Mouse (Mus musculus) heart, embryonic 14.5 days (tissue): ENCODE measurements around the gene Tcf15. TPM values are rescaled to one million over a fixed set of nuclear protein-coding genes. Genes with fewer than 3 reads are reported as not detected.
A peak's percentile ranks its signal among the peaks of the same experiment; 100 is the strongest.

Experiments
- ATAC-seq: fragments of 200-750 bp; cut with Nextera tagmentation; 2 replicates; pipeline ENCODE4 v1.8.0; 2017; ENCODE audit warnings: low read depth, moderate TSS enrichment; ENCODE audit not compliant: insufficient number of reproducible peaks, insufficient read depth, low FRiP score
- H3K27ac ChIP-seq, 2 experiments: fragments of 200-500 bp in 1 of 2; fragments of 300-500 bp in 1 of 2; sonication (generic) in 1 of 2; replicated peaks in 1 of 2; 2 replicates each; pipeline ENCODE4 v1.5.1; 2012 to 2014; ENCODE audit warnings: low read depth in 2 of 2, low read length in 2 of 2, control low read depth in 1 of 2, mild to moderate bottlenecking in 1 of 2, mixed read lengths in 1 of 2; ENCODE audit not compliant: control insufficient read depth in 1 of 2, insufficient read depth in 1 of 2
- H3K27me3 ChIP-seq: fragments of 300-500 bp; sonication (generic); 2 replicates; pipeline ENCODE4 v1.6.1; 2014; ENCODE audit warnings: mild to moderate bottlenecking, low read length, control low read depth; ENCODE audit not compliant: control insufficient read depth, insufficient read depth
- H3K36me3 ChIP-seq: fragments of 300-500 bp; sonication (generic); 2 replicates; pipeline ENCODE4 v1.6.1; 2014; ENCODE audit warnings: mild to moderate bottlenecking, control low read depth, low read length, mixed read lengths; ENCODE audit not compliant: control insufficient read depth, insufficient read depth
- H3K4me1 ChIP-seq, 2 experiments: fragments of 200-500 bp in 1 of 2; fragments of 300-500 bp in 1 of 2; sonication (generic) in 1 of 2; 2 replicates each; pipeline ENCODE4 v1.6.1; 2012 to 2014; ENCODE audit warnings: low read length in 2 of 2, control low read depth in 1 of 2, mixed read lengths in 1 of 2; ENCODE audit not compliant: control insufficient read depth in 2 of 2, insufficient read depth in 2 of 2
- H3K4me2 ChIP-seq: fragments of 300-500 bp; sonication (generic); 2 replicates; pipeline ENCODE4 v1.6.1; 2014; ENCODE audit warnings: mild to moderate bottlenecking, low read length
- H3K4me3 ChIP-seq, 2 experiments: fragments of 200-500 bp in 1 of 2; fragments of 300-500 bp in 1 of 2; sonication (generic) in 1 of 2; 2 replicates each; pipeline ENCODE4 v1.5.1; 2012 to 2014; ENCODE audit warnings: low read length in 2 of 2, mild to moderate bottlenecking in 2 of 2, control low read depth in 1 of 2, low read depth in 1 of 2, moderate library complexity in 1 of 2; ENCODE audit not compliant: control insufficient read depth in 1 of 2, insufficient read depth in 1 of 2
- H3K9ac ChIP-seq: fragments of 300-500 bp; sonication (generic); 2 replicates; pipeline ENCODE4 v1.6.1; 2014; ENCODE audit warnings: mild to moderate bottlenecking, low read length
- H3K9me3 ChIP-seq: fragments of 300-500 bp; sonication (generic); 2 replicates; pipeline ENCODE4 v1.6.1; 2016; ENCODE audit warnings: low read length, control low read depth; ENCODE audit not compliant: control insufficient read depth
- WGBS: fragments of 180-500 bp; shearing (Covaris S2); extraction: QIAGEN DNeasy Blood & Tissue Kit; methylation state at CpG from one replicate; pipeline ENCODE4 v1.1.7; 2014; 5-methylcytosine and 5-hydroxymethylcytosine counted together
- polyA plus RNA-seq: library from polyadenylated mRNA; unstranded; fragments of >200 nt; fragmentation: Nextera tagmentation; extraction: Ambion mirVana; gene quantifications from 2 replicates; pipeline ENCODE4 v1.2.1, GENCODE M21; 2014

Gene Tcf15
- polyA plus RNA-seq, 1 experiment from 2014 or later, result 16.0 TPM

DNA sequence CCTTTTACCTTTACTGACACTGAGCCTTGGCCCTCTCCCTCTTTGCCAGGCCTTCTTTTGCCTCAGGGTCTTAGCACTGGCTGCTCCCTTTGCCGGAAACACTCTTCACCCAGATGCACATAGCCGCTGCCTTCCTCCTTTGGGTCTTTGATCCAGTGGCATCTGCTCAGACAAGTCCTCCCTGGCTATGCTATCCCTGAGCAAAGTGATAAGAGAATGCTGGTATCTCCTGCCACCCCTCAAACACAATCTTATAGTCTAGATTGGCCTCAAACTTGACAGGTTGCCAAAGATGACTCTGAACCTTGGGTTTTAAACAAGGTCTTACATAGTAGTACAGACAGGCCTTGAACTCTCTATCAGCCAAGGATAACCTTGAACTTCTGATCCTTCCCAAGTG lies 51.2 kb downstream of the Tcf15 start:
- peaks cover 5 to 8% of the 10 kb centered on the region in 2 experiments; a peak in 3 of 4 replicates for H3K4me1 ChIP-seq
- no peak overlapping the region for H3K27ac ChIP-seq
- no peak overlapping the region for H3K4me3 ChIP-seq
- no peaks in the 10 kb centered on the region for H3K36me3 ChIP-seq
- no peak for ATAC-seq
- no peaks in the 10 kb centered on the region for H3K9me3 ChIP-seq
- no peaks in the 10 kb centered on the region for H3K27me3 ChIP-seq
- no peak overlapping the region for H3K9ac ChIP-seq
- 75% methylated on average over 2 of the region's 2 CpGs for WGBS
- no peak overlapping the region for H3K4me2 ChIP-seq

DNA sequence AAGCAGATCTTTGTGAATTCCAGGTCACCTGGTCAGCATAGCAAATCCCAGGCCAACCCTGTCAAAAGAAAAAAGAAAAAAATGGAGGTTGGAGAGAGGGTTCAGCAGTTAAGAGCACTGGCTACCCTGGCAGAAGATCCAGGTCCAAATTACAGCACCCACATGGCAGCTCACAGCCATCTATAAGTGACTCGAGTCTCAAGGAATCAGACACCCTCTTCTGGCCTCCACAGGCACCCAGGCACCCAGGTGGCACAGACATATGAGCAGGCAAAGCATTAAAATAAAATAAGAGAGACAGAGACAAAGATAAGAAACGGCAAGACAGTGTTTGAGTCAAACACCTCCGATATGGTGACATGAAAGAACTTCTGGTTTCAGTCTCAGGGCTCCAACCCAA lies 53.5 kb downstream of the Tcf15 start:
- Histone ChIP-seq H3K4me2 (no peak overlapping the region), H3K4me1 (no peaks in the 10 kb centered on the region), H3K4me3 (no peak overlapping the region), H3K9me3 (no peaks in the 10 kb centered on the region), H3K36me3 (no peaks in the 10 kb centered on the region), H3K27ac (no peak overlapping the region), H3K27me3 (no peaks in the 10 kb centered on the region), H3K9ac (no peak overlapping the region)
- WGBS, result 32% methylated on average over 3 of the region's 3 CpGs
- ATAC-seq, result no peak

- Histone ChIP-seq H3K27me3 (no peaks in the 10 kb centered on the region), H3K27ac (no peak overlapping the region), H3K4me2 (no peak overlapping the region), H3K36me3 (no peaks in the 10 kb centered on the region), H3K4me3 (no peak overlapping the region), H3K4me1 (no peaks in the 10 kb centered on the region), H3K9ac (no peak overlapping the region), H3K9me3 (no peaks in the 10 kb centered on the region)
- WGBS, result 46% methylated on average over 10 of the region's 10 CpGs
- ATAC-seq, result peak; percentile 54; the same call in 1 of the 2 replicates
These were observed 53.9 kb downstream of the Tcf15 start for GRCm38 (mm10) chr2:152197301-152197712.

Other genes with a start within 250 kb of the Tcf15 start
- 0.32 TPM in 1 of 2 replicates, not detected in the other for gene Angpt4, start 232.4 kb upstream of the Tcf15 start, polyA plus RNA-seq
- 8.3 and 9.3 TPM in 2 replicates for gene Fam110a, start 163.3 kb upstream of the Tcf15 start, polyA plus RNA-seq
- 0.09 and 0.22 TPM in 2 replicates for gene Slc52a3, start 147.1 kb upstream of the Tcf15 start, polyA plus RNA-seq
- not detected in 2 replicates for gene Scrt2, start 62.0 kb upstream of the Tcf15 start, polyA plus RNA-seq
- gene Srxn1, start 38.0 kb upstream of the Tcf15 start, polyA plus RNA-seq, result 5.7 and 6.1 TPM in 2 replicates
- 72.5 and 106 TPM in 2 replicates for gene Csnk2a1, start 83.3 kb downstream of the Tcf15 start, polyA plus RNA-seq
- 31.6 and 32.2 TPM in 2 replicates for gene Tbc1d20, start 150.3 kb downstream of the Tcf15 start, polyA plus RNA-seq
- gene Rbck1, start 189.1 kb downstream of the Tcf15 start, polyA plus RNA-seq, result 63.0 and 63.1 TPM in 2 replicates
- 1.8 and 1.9 TPM in 2 replicates for gene Trib3, start 200.5 kb downstream of the Tcf15 start, polyA plus RNA-seq
- 2.2 and 3.8 TPM in 2 replicates for gene Nrsn2, start 233.1 kb downstream of the Tcf15 start, polyA plus RNA-seq